Mouse (Mus musculus) limb, embryonic 13.5 days (tissue): ENCODE measurements around the gene Zfp459. TPM values are rescaled to one million over a fixed set of nuclear protein-coding genes. Genes with fewer than 3 reads are reported as not detected.
"Not testable (repeated sequence)": the region's sequence is repeated elsewhere in the genome, so short reads cannot be mapped to it uniquely, and the experiment has no call there.

ENCODE experiments used
- ATAC-seq: fragments of 200-750 bp; cut with Nextera tagmentation; 2 replicates; pipeline ENCODE4 v1.8.0; 2017; ENCODE audit warnings: low read depth, moderate number of reproducible peaks, moderate TSS enrichment; ENCODE audit not compliant: low FRiP score
- H3K27ac ChIP-seq: fragments of 300-500 bp; sonication (generic); 2 replicates; pipeline ENCODE4 v1.5.1; 2015; ENCODE audit warnings: inconsistent platforms, mild to moderate bottlenecking, moderate library complexity
- H3K27me3 ChIP-seq: fragments of 300-500 bp; sonication (generic); 2 replicates; pipeline ENCODE4 v1.6.1; 2015; ENCODE audit warnings: mild to moderate bottlenecking, inconsistent platforms
- H3K36me3 ChIP-seq: fragments of 300-500 bp; sonication (generic); 2 replicates; pipeline ENCODE4 v1.6.1; 2015; ENCODE audit warnings: inconsistent platforms, mild to moderate bottlenecking, moderate library complexity
- H3K4me1 ChIP-seq: fragments of 300-500 bp; sonication (generic); 2 replicates; pipeline ENCODE4 v1.6.1; 2015; ENCODE audit warnings: inconsistent platforms
- H3K4me2 ChIP-seq: fragments of 300-500 bp; sonication (generic); replicated peaks from 2 replicates; pipeline ENCODE4 v1.6.1; 2015; ENCODE audit warnings: inconsistent platforms, mild to moderate bottlenecking, moderate library complexity
- H3K4me3 ChIP-seq: fragments of 300-500 bp; sonication (generic); 2 replicates; pipeline ENCODE4 v1.5.1; 2015; ENCODE audit warnings: moderate library complexity, mild to moderate bottlenecking, inconsistent platforms
- H3K9ac ChIP-seq: fragments of 300-500 bp; sonication (generic); 2 replicates; pipeline ENCODE4 v1.6.1; 2015; ENCODE audit warnings: mild to moderate bottlenecking, inconsistent platforms
- H3K9me3 ChIP-seq: fragments of 300-500 bp; sonication (generic); 2 replicates; pipeline ENCODE4 v1.6.1; 2016; ENCODE audit warnings: inconsistent platforms
- WGBS: fragments of 180-500 bp; shearing (Covaris S2); methylation state at CpG from one replicate; pipeline ENCODE4 v1.1.7; 2015; 5-methylcytosine and 5-hydroxymethylcytosine counted together
- polyA plus RNA-seq: library from polyadenylated mRNA; unstranded; fragments of >200 nt; fragmentation: Nextera tagmentation; extraction: Ambion mirVana; gene quantifications from 2 replicates; pipeline ENCODE4 v1.2.1, GENCODE M21; 2015

The Zfp459 gene
- polyA plus RNA-seq = 1.7 TPM in 2 replicates

- 1% methylated on average over 22 of the region's 22 CpGs for WGBS
- ATAC-seq = peak; percentile 82; the same call in 1 of the 2 replicates
- peak within 1 kb of the TSS; percentile 84 for H3K4me2 ChIP-seq
- no peaks in the 10 kb centered on the region for H3K27me3 ChIP-seq
- peak within 1 kb of the TSS; percentile 64 for H3K4me3 ChIP-seq
- H3K9ac ChIP-seq = peak within 1 kb of the TSS; percentile 67
- no peaks in the 10 kb centered on the region for H3K9me3 ChIP-seq
- H3K36me3 ChIP-seq = no peaks in the 10 kb centered on the region
- H3K27ac ChIP-seq = no peak within 1 kb of the TSS
- H3K4me1 ChIP-seq = 0 out of 2 replicates have a peak, but pooled peaks cover 6% of the 10 kb centered on the region
These were observed at the start of gene Zfp459 for GRCm38 (mm10) chr13:67421207-67421857. Zfp459 (minus strand) TSS chr13:67421418.

GRCm38 (mm10) chr13:67469274-67469673, 48.1 kb upstream of the Zfp459 start:
- WGBS = 88% methylated on average over 3 of the region's 3 CpGs
- no peaks in the 10 kb centered on the region for H3K27me3 ChIP-seq

GRCm38 (mm10) chr13:67463506-67464185, 42.4 kb upstream of the Zfp459 start:
- 83% methylated on average over 3 of the region's 5 CpGs for WGBS
- H3K4me2 ChIP-seq, H3K9me3 ChIP-seq, ATAC-seq, H3K36me3 ChIP-seq, H3K4me1 ChIP-seq, H3K4me3 ChIP-seq, H3K27me3 ChIP-seq, H3K27ac ChIP-seq, H3K9ac ChIP-seq: not testable (repeated sequence)

More at GRCm38 (mm10) chr13:67469274-67469673, 48.1 kb upstream of the Zfp459 start:
- ATAC-seq = no peak
- Histone ChIP-seq H3K4me2 (no peak overlapping the region), H3K4me1 (no peaks in the 10 kb centered on the region), H3K27ac (no peak overlapping the region), H3K36me3 (peaks cover 32% of the 10 kb centered on the region), H3K4me3 (no peak overlapping the region), H3K9me3 (0 out of 2 replicates have a peak, but pooled peaks cover 7% of the 10 kb centered on the region), H3K9ac (no peak overlapping the region)

- Histone ChIP-seq H3K27me3 (no peaks in the 10 kb centered on the region), H3K4me3 (peak overlapping the region; percentile 62), H3K27ac (peak overlapping the region; percentile 22; the same call in 1 of the 2 replicates), H3K9me3 (no peaks in the 10 kb centered on the region), H3K4me1 (peaks cover 8% of the 10 kb centered on the region; the same call in 1 of the 2 replicates), H3K9ac (peak overlapping the region; percentile 60), H3K36me3 (peaks cover 11% of the 10 kb centered on the region), H3K4me2 (peak overlapping the region; percentile 68)
- no peak for ATAC-seq
- WGBS = 2% methylated on average over 3 of the region's 3 CpGs
These were observed 30.7 kb upstream of the Zfp459 start for GRCm38 (mm10) chr13:67452021-67452309.

GRCm38 (mm10) chr13:67451172-67452020, 30.2 kb upstream of the Zfp459 start, which contains the start of gene Zfp874a:
Zfp874a (minus strand) TSS chr13:67451624.
- no peaks in the 10 kb centered on the region for H3K27me3 ChIP-seq
- WGBS = 1% methylated on average over 20 of the region's 20 CpGs
- peaks cover 17% of the 10 kb centered on the region for H3K36me3 ChIP-seq
- peaks cover 8% of the 10 kb centered on the region; the same call in 1 of the 2 replicates for H3K4me1 ChIP-seq
- H3K4me3 ChIP-seq = peak within 1 kb of the TSS; percentile 62
- peak within 1 kb of the TSS; percentile 71 for H3K9ac ChIP-seq
- H3K27ac ChIP-seq = peak within 1 kb of the TSS; percentile 22; the same call in 1 of the 2 replicates
- peak within 1 kb of the TSS; percentile 68 for H3K4me2 ChIP-seq
- peak; percentile 98 for ATAC-seq
- H3K9me3 ChIP-seq = no peaks in the 10 kb centered on the region

- not testable (repeated sequence) for H3K4me1 ChIP-seq, H3K9me3 ChIP-seq, H3K27me3 ChIP-seq, H3K27ac ChIP-seq, H3K9ac ChIP-seq, H3K4me3 ChIP-seq, ATAC-seq, H3K4me2 ChIP-seq
- H3K36me3 ChIP-seq = peaks cover 24% of the 10 kb centered on the region
- 89% methylated on average over 1 of the region's 3 CpGs for WGBS
These were observed 15.9 kb upstream of the Zfp459 start for GRCm38 (mm10) chr13:67437095-67437494.

- no peaks in the 10 kb centered on the region for H3K36me3 ChIP-seq
- 79% methylated on average over 3 of the region's 3 CpGs for WGBS
These were observed 6.9 kb upstream of the Zfp459 start for GRCm38 (mm10) chr13:67428116-67428515.

GRCm38 (mm10) chr13:67425699-67426098, 4.5 kb upstream of the Zfp459 start:
- H3K27me3 ChIP-seq, H3K9me3 ChIP-seq, H3K4me2 ChIP-seq, H3K4me1 ChIP-seq, H3K9ac ChIP-seq, H3K36me3 ChIP-seq, ATAC-seq, H3K4me3 ChIP-seq, H3K27ac ChIP-seq: not testable (repeated sequence)

More at GRCm38 (mm10) chr13:67428116-67428515, 6.9 kb upstream of the Zfp459 start:
- Histone ChIP-seq H3K27ac (no peak overlapping the region), H3K4me2 (no peak overlapping the region), H3K4me1 (no peaks in the 10 kb centered on the region), H3K9me3 (no peaks in the 10 kb centered on the region; the same call in 1 of the 2 replicates), H3K4me3 (no peak overlapping the region), H3K9ac (no peak overlapping the region), H3K27me3 (no peaks in the 10 kb centered on the region)
- no peak for ATAC-seq

GRCm38 (mm10) chr13:67422532-67422931, 1.3 kb upstream of the Zfp459 start:
- H3K27ac ChIP-seq, H3K4me1 ChIP-seq, H3K27me3 ChIP-seq, H3K9ac ChIP-seq, ATAC-seq, H3K4me3 ChIP-seq, H3K9me3 ChIP-seq, H3K4me2 ChIP-seq, H3K36me3 ChIP-seq: not testable (repeated sequence)
- 88% methylated on average over 2 of the region's 2 CpGs for WGBS

GRCm38 (mm10) chr13:67420558-67421206, 536 bp downstream of the Zfp459 start:
- 38% methylated on average over 11 of the region's 11 CpGs for WGBS
- Histone ChIP-seq H3K4me1 (0 out of 2 replicates have a peak, but pooled peaks cover 6% of the 10 kb centered on the region), H3K4me3 (peak overlapping the region; percentile 64), H3K36me3 (no peaks in the 10 kb centered on the region), H3K9ac (peak overlapping the region; percentile 67), H3K27ac (no peak overlapping the region), H3K4me2 (peak overlapping the region; percentile 84), H3K27me3 (no peaks in the 10 kb centered on the region), H3K9me3 (no peaks in the 10 kb centered on the region)
- no peak; the same call in 1 of the 2 replicates for ATAC-seq

- Histone ChIP-seq H3K4me1 (0 out of 2 replicates have a peak, but pooled peaks cover 6% of the 10 kb centered on the region), H3K4me3 (no peak overlapping the region), H3K27me3 (no peaks in the 10 kb centered on the region), H3K36me3 (no peaks in the 10 kb centered on the region), H3K9me3 (no peaks in the 10 kb centered on the region), H3K4me2 (no peak overlapping the region), H3K27ac (no peak overlapping the region), H3K9ac (no peak overlapping the region)
- no peak for ATAC-seq
- WGBS = 90% methylated on average over 3 of the region's 3 CpGs
These were observed 4.4 kb downstream of the Zfp459 start for GRCm38 (mm10) chr13:67416811-67417210.
